Mouse (Mus musculus) hindbrain, embryonic 10.5 days (tissue): ENCODE measurements around the gene Gm2237. TPM values are rescaled to one million over a fixed set of nuclear protein-coding genes. Genes with fewer than 3 reads are reported as not detected.
"Not testable (repeated sequence)": the region's sequence is repeated elsewhere in the genome, so short reads cannot be mapped to it uniquely, and the experiment has no call there.

Experiments used
- DNase-seq: peaks from one replicate; pipeline ENCODE4 v3.0.0-alpha.2; 2017; ENCODE audit warnings: low spot score
- H3K27ac ChIP-seq: fragments of 300-500 bp; sonication (generic); 2 replicates; pipeline ENCODE4 v1.5.1; 2016; ENCODE audit warnings: mild to moderate bottlenecking, moderate library complexity
- H3K27me3 ChIP-seq: fragments of 300-500 bp; sonication (generic); 2 replicates; pipeline ENCODE4 v1.6.1; 2016; ENCODE audit warnings: mild to moderate bottlenecking; ENCODE audit not compliant: poor library complexity, insufficient read depth, severe bottlenecking
- H3K36me3 ChIP-seq: fragments of 300-500 bp; sonication (generic); 2 replicates; pipeline ENCODE4 v1.6.1; 2016; ENCODE audit warnings: mild to moderate bottlenecking, moderate library complexity
- H3K4me1 ChIP-seq: fragments of 300-500 bp; sonication (generic); replicated peaks from 2 replicates; pipeline ENCODE4 v1.6.1; 2016; ENCODE audit warnings: mild to moderate bottlenecking
- H3K4me3 ChIP-seq: fragments of 300-500 bp; sonication (generic); 2 replicates; pipeline ENCODE4 v1.5.1; 2016; ENCODE audit warnings: mild to moderate bottlenecking, moderate library complexity
- H3K9me3 ChIP-seq: fragments of 300-500 bp; sonication (generic); 2 replicates; pipeline ENCODE4 v1.6.1; 2016; ENCODE audit warnings: mild to moderate bottlenecking, moderate library complexity
- WGBS: fragments of 180-500 bp; shearing (Covaris S2); methylation state at CpG from one replicate; pipeline ENCODE4 v1.1.7; 2016; 5-methylcytosine and 5-hydroxymethylcytosine counted together
- polyA plus RNA-seq: library from polyadenylated mRNA; unstranded; fragments of >200 nt; fragmentation: Nextera tagmentation; extraction: Ambion mirVana; gene quantifications from 2 replicates; pipeline ENCODE4 v1.2.1, GENCODE M21; 2016

Gm2237 gene
- polyA plus RNA-seq: 2.6 and 2.9 TPM in 2 replicates

DNA sequence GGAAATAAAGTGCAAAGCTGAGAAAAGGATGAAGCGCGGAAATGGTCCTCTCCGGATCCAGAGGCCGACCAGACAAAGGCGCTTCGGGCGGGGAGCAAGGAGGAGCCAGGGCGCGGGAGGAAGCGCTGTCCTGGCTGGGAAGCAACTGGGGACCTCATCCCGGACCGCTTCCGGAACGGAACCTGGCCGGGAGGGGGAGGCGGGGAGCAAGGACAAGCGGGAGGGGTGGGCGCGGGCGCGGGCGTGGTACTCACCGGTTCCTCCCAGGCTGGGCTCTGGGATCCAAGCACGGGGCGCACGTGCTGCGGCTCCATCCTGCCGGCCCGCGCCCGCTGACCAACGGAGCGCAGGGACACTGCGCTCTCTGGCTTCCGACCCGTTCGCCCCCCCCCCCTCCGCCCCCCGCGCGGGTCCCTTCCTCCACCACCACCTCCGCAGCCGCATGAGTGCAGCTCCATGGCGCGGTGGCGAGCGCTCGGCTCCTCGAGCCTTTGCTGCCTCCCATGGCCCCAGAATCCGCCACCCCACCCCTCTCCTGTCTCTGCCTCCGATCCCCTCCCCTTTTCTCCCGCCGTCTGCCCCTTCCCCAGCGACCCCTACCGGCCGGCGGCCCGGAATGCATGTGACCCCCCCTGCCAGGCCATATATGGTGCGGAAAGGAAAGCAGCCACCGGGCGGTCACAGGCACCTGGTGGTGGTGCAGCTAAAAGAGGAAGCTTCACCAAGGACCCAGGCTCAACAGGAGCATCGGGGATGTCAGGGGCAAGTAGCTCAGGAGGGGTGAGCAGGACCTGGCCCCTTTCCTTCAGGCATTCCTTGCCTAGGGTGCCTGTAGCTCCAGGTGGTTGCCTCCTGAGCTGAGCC lies at the start of gene Gm2237:
Gene Gm2237, minus strand, starts transcription at position 332 of the 864 bp plus-strand sequence.
- Histone ChIP-seq H3K27ac (peak within 1 kb of the TSS; percentile 87), H3K4me3 (peak within 1 kb of the TSS; percentile 55)
- not testable (repeated sequence) for H3K36me3 ChIP-seq, H3K4me1 ChIP-seq, H3K9me3 ChIP-seq, H3K27me3 ChIP-seq
- peak; percentile 47 for DNase-seq
- 0% methylated on average over 41 of the region's 62 CpGs for WGBS

DNA sequence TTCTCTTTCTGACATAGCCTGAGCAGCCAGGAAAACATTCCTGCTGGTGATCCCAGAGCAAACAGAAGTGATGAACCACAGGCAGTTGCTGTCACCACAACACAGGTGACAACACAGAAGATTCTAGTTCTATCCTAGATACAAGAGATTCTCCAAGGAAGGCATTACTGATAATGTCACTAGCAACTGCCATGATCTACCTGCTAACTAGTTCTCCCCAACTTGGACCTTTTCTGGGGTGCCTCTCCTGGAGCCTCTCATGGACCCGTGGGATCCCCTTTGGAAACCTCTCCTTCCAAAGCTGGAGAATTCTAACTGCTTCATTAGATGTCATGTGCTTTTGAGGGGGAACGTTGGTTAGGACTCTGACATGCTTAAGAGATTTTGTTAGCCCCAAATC lies 17.5 kb upstream of the Gm2237 start, which contains the start of gene Gm5458:
Gene Gm5458, minus strand, starts transcription at position 101 of the 400 bp plus-strand sequence.
- WGBS: 80% methylated on average over 2 of the region's 2 CpGs
- not testable (repeated sequence) for H3K9me3 ChIP-seq, DNase-seq, H3K36me3 ChIP-seq, H3K27me3 ChIP-seq, H3K4me1 ChIP-seq, H3K27ac ChIP-seq, H3K4me3 ChIP-seq

DNA sequence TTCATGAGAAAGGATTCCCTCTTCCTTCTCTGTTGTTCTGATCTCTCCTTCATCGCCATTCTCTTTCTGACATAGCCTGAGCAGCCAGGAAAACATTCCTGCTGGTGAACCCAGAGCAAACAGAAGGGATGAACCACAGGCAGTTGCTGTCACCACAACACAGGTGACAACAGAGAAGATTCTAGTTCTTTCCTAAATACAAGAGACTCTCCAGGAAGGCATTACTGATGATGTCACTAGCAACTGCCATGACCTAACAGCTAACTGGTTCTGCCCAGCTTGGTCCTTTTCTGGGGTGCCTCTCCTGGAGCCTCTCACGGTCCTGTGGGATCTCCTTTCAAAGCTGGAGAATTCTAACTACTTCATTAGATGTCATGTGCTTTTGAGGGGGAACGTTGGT lies 35.1 kb downstream of the Gm2237 start, which contains the start of gene Gm2244:
Gene Gm2244, minus strand, starts transcription at position 101 of the 400 bp plus-strand sequence.
- H3K9me3 ChIP-seq, H3K4me1 ChIP-seq, H3K36me3 ChIP-seq, H3K27ac ChIP-seq, H3K4me3 ChIP-seq, H3K27me3 ChIP-seq, DNase-seq: not testable (repeated sequence)
- 79% methylated on average over 1 of the region's 3 CpGs for WGBS

Other genes starting within 250 kb of the Gm2237 start
- gene Gm21738, start 166.2 kb downstream of the Gm2237 start, polyA plus RNA-seq: 0.25 TPM in 1 of 2 replicates, not detected in the other
- gene Gm2244, start 35.2 kb downstream of the Gm2237 start, polyA plus RNA-seq: 0.16 TPM in 1 of 2 replicates, not detected in the other
- not detected in 2 replicates for gene Gm5458, start 17.4 kb upstream of the Gm2237 start, polyA plus RNA-seq
- 52.3 and 53.2 TPM in 2 replicates for gene Nid2, start 166.1 kb upstream of the Gm2237 start, polyA plus RNA-seq
- gene Rtraf, start 238.7 kb upstream of the Gm2237 start, polyA plus RNA-seq: 223 and 241 TPM in 2 replicates